In the genomic region with DNA sequence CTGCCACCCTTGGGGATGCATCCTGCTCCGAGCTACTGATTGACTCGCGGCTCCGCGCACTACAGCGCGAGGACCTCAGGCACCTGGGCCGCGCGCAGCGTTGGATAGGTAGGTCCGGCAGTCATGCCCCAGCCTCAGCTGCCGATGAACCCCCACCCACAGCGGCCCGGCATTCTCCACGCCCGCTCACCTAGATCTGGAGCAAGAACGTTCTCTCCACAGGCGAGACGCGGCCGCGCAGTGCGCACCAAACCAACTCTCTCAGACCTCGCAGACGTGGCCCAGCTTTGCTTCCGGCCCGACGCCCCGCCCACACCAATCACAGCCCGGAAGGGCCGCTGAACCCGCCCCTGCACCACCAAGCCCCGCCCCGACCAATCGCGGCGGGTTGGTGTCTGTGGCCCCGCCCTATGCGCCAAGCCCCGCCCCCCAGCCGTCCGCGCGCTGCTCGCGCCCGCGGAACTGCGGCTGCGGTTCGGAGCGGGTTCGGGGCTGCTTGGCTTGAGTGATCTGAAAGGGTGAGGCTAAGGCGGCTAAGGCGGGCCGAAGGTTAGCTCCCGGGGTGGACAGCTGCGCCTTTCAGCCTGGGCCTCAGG, we compare ENCODE assay signal across 8 mouse cellular contexts. TPM values are rescaled to one million over a fixed set of nuclear protein-coding genes. Genes with fewer than 3 reads are reported as not detected.
DNase-seq lines count a peak whose midpoint lies in the region; ATAC-seq and TF ChIP-seq lines count a peak whose summit lies in the region.

A gene (minus strand): TSS at position 303 of the 596 bp plus-strand sequence.
A gene (plus strand): TSS at position 452 of the 596 bp plus-strand sequence.

- no peaks in the 10 kb centered on the region; a peak in 1 of 4 replicates for H3K36me3 ChIP-seq in MEL (ENCODE audit: control insufficient read depth in 1 of 2, insufficient read depth in 2 of 2, low read length in 2 of 2)
- peaks cover 30% of the 10 kb centered on the region for H3K36me3 ChIP-seq in hindbrain, embryonic 10.5 days
- H3K36me3 ChIP-seq in lung, postnatal 0 days (ENCODE audit: insufficient read depth, low read length), result 0 out of 2 replicates have a peak, but pooled peaks cover 6% of the 10 kb centered on the region

- whole genome bisulfite sequencing in cerebellum, adult 2 months, result 1% methylated on average over 59 of the region's 59 CpGs
- under 1% methylated on average over 59 of the region's 59 CpGs for WGBS in hindbrain, embryonic 10.5 days
- WGBS in lung, postnatal 0 days, result under 1% methylated on average over 50 of the region's 59 CpGs

- no peaks in the 10 kb centered on the region for H3K27me3 ChIP-seq in MEL (ENCODE audit: control insufficient read depth in 1 of 2, insufficient read depth in 2 of 2, low read length in 2 of 2)
- no peaks in the 10 kb centered on the region for H3K27me3 ChIP-seq in cerebellum, adult 2 months (ENCODE audit: control insufficient read depth, insufficient read depth, low read length)
- no peaks in the 10 kb centered on the region for H3K27me3 ChIP-seq in hindbrain, embryonic 10.5 days (ENCODE audit: insufficient read depth, poor library complexity, severe bottlenecking)
- no peaks in the 10 kb centered on the region for H3K27me3 ChIP-seq in lung, postnatal 0 days (replicated peaks; ENCODE audit: insufficient read depth, low read length)

- peak; percentile 81 to 90 for TF ChIP-seq POLR2A in MEL (IDR thresholded peaks at IDR 0.05; ENCODE audit: control insufficient read depth in 1 of 2, insufficient read depth in 1 of 2, low read depth in 1 of 2, low read length in 2 of 2, poor library complexity in 1 of 2)
- peak; percentile 90 for TF ChIP-seq POLR2A in cerebellum, adult 2 months (IDR thresholded peaks at IDR 0.05; ENCODE audit: borderline replicate concordance, insufficient read depth, low read length)

- peak within 1 kb of the TSS; percentile 99 for H3K4me2 ChIP-seq in lung, postnatal 0 days (replicated peaks; ENCODE audit: low read depth, low read length)

- no peak for TF ChIP-seq CTCF in MEL (IDR thresholded peaks at IDR 0.05 in 2 of 3, conservative IDR thresholded peaks at IDR 0.05 in 1 of 3; ENCODE audit: control insufficient read depth in 1 of 3, insufficient read depth in 1 of 3, low read depth in 2 of 3, low read length in 3 of 3, poor library complexity in 1 of 3, severe bottlenecking in 1 of 3)
- no peak for TF ChIP-seq CTCF in cerebellum, adult 2 months (IDR thresholded peaks at IDR 0.05; ENCODE audit: borderline replicate concordance, insufficient read depth, low read depth, low read length)
- no peak for TF ChIP-seq CTCF in lung, postnatal 0 days (IDR thresholded peaks at IDR 0.05)

- H3K4me3 ChIP-seq in MEL (ENCODE audit: control insufficient read depth in 1 of 2, insufficient read depth in 1 of 2, low read depth in 2 of 2, low read length in 2 of 2), result peak within 1 kb of the TSS; percentile 96 to 98
- peak within 1 kb of the TSS; percentile 71 for H3K4me3 ChIP-seq in cerebellum, adult 2 months (replicated peaks; ENCODE audit: insufficient read depth, low read depth, low read length)
- peak within 1 kb of the TSS; percentile 81 for H3K4me3 ChIP-seq in hindbrain, embryonic 10.5 days
- H3K4me3 ChIP-seq in lung, postnatal 0 days (ENCODE audit: low read depth, low read length), result peak within 1 kb of the TSS; percentile 72

- no peak for TF ChIP-seq RAD21 in MEL (IDR thresholded peaks at IDR 0.05; ENCODE audit: low read depth, low read length)

- TF ChIP-seq EP300 in MEL (IDR thresholded peaks at IDR 0.05; ENCODE audit: low read depth in 1 of 2, low read length in 2 of 2), result no peak; a peak in 1 of 4 replicates
- no peak for TF ChIP-seq EP300 in lung, postnatal 0 days (IDR thresholded peaks at IDR 0.05)

- no peak within 1 kb of the TSS for H3K27ac ChIP-seq in MEL (ENCODE audit: control insufficient read depth, low read depth, low read length)
- peak within 1 kb of the TSS; percentile 51 for H3K27ac ChIP-seq in cerebellum, adult 2 months (ENCODE audit: insufficient read depth, low read length)
- H3K27ac ChIP-seq in hindbrain, embryonic 10.5 days, result peak within 1 kb of the TSS; percentile 88
- peak within 1 kb of the TSS; percentile 54; the same call in 1 of the 2 replicates for H3K27ac ChIP-seq in lung, postnatal 0 days (ENCODE audit: low read length)

- DNase-seq in MEL (ENCODE audit: low read depth, low spot score), result peak; percentile 94
- peak; percentile 96 for DNase-seq in cerebellum, adult 2 months
- peak; percentile 87 for DNase-seq in forelimb bud, embryonic 11.5 days (ENCODE audit: low read depth, low spot score)
- peak; percentile 96 for DNase-seq in hindbrain, embryonic 10.5 days (ENCODE audit: low spot score)
- DNase-seq in layer of hippocampus, adult 9-11 months, result peak; percentile 96
- DNase-seq in lung, postnatal 0 days (ENCODE audit: low spot score), result peak; percentile 97
- DNase-seq in ovary, postnatal 14 days (ENCODE audit: low spot score), result peak; percentile 93
- DNase-seq in thymus, postnatal 14 days, result peak; percentile 98

- peak; percentile 98 for ATAC-seq in lung, postnatal 0 days

- peaks cover 0 to 6% of the 10 kb centered on the region in 2 experiments; a peak in 2 of 4 replicates for H3K4me1 ChIP-seq in MEL (ENCODE audit: control insufficient read depth in 1 of 2, insufficient read depth in 2 of 2, low read length in 2 of 2)
- no peaks in the 10 kb centered on the region for H3K4me1 ChIP-seq in cerebellum, adult 2 months (ENCODE audit: control insufficient read depth, insufficient read depth, low read length)
- peaks cover 20% of the 10 kb centered on the region for H3K4me1 ChIP-seq in hindbrain, embryonic 10.5 days (replicated peaks)
- peaks cover 5% of the 10 kb centered on the region; the same call in 1 of the 2 replicates for H3K4me1 ChIP-seq in lung, postnatal 0 days (ENCODE audit: insufficient read depth, low read depth, low read length)

- H3K9ac ChIP-seq in MEL (ENCODE audit: control insufficient read depth, low read depth, low read length, poor library complexity, severe bottlenecking), result peak within 1 kb of the TSS; percentile 83
- peak within 1 kb of the TSS; percentile 63 for H3K9ac ChIP-seq in lung, postnatal 0 days (replicated peaks; ENCODE audit: low read depth)

- H3K9me3 ChIP-seq in MEL (replicated peaks; ENCODE audit: insufficient read depth, low read length), result no peaks in the 10 kb centered on the region
- H3K9me3 ChIP-seq in hindbrain, embryonic 10.5 days, result no peaks in the 10 kb centered on the region
- H3K9me3 ChIP-seq in lung, postnatal 0 days (ENCODE audit: low read length), result no peaks in the 10 kb centered on the region

- H3K79me2 ChIP-seq in MEL (ENCODE audit: control insufficient read depth, insufficient read depth, low read length, poor library complexity), result peaks cover 2% of the 10 kb centered on the region; the same call in 1 of the 2 replicates

TF ChIP-seq in MEL, 35 proteins besides CTCF, POLR2A, EP300 and RAD21 (continues in another document):
- no peak for TF ChIP-seq BHLHE40 (IDR thresholded peaks at IDR 0.05; ENCODE audit: borderline replicate concordance, low read depth, low read length)
- no peak for TF ChIP-seq E2F4 (IDR thresholded peaks at IDR 0.05; ENCODE audit: borderline replicate concordance, low read depth, low read length)
- TF ChIP-seq SIN3A (IDR thresholded peaks at IDR 0.05; ENCODE audit: low read length), result 0 out of 2 replicates have a peak, but pooled peaks have one; percentile 59
- peak; percentile 85 for TF ChIP-seq NELFE (IDR thresholded peaks at IDR 0.05; ENCODE audit: low read depth, low read length)
- no peak for TF ChIP-seq JUND (IDR thresholded peaks at IDR 0.05; ENCODE audit: low read depth, low read length)
- TF ChIP-seq MAX (IDR thresholded peaks at IDR 0.05; ENCODE audit: low read length), result 0 out of 2 replicates have a peak, but pooled peaks have one; percentile 25
- peak; percentile 48; the same call in 1 of the 2 replicates for TF ChIP-seq NRF1 (IDR thresholded peaks at IDR 0.05; ENCODE audit: insufficient read depth, low read depth, low read length, poor library complexity, severe bottlenecking)
- TF ChIP-seq ZKSCAN1 (IDR thresholded peaks at IDR 0.05; ENCODE audit: low read depth, low read length), result no peak
- TF ChIP-seq MYB (IDR thresholded peaks at IDR 0.05; ENCODE audit: low read depth, low read length), result no peak
- no peak for TF ChIP-seq ZC3H11A (IDR thresholded peaks at IDR 0.05; ENCODE audit: low read depth, low read length)
- TF ChIP-seq GABPA (IDR thresholded peaks at IDR 0.05; ENCODE audit: low read depth, low read length), result no peak
- TF ChIP-seq TBP (IDR thresholded peaks at IDR 0.05; ENCODE audit: low read depth, low read length), result no peak
- peak; percentile 76; the same call in 1 of the 2 replicates for TF ChIP-seq POLR2AphosphoS2 (IDR thresholded peaks at IDR 0.05; ENCODE audit: low read length)
- TF ChIP-seq MYC (IDR thresholded peaks at IDR 0.05; ENCODE audit: low read depth, low read length), result 0 out of 2 replicates have a peak, but pooled peaks have one; percentile 10
- TF ChIP-seq ZNF384 (IDR thresholded peaks at IDR 0.05; ENCODE audit: low read depth, low read length), result no peak
- peak; percentile 70 for TF ChIP-seq HCFC1 (IDR thresholded peaks at IDR 0.05; ENCODE audit: low read depth, low read length)
- TF ChIP-seq KAT2A (conservative IDR thresholded peaks at IDR 0.05; ENCODE audit: low read depth, low read length), result no peak
- no peak for TF ChIP-seq CHD1 (IDR thresholded peaks at IDR 0.05; ENCODE audit: low read depth, low read length)
- peak; percentile 55; the same call in 1 of the 2 replicates for TF ChIP-seq ZMIZ1 (IDR thresholded peaks at IDR 0.05; ENCODE audit: low read depth, low read length)
- 0 out of 2 replicates have a peak, but pooled peaks have one; percentile 11 for TF ChIP-seq USF1 (IDR thresholded peaks at IDR 0.05; ENCODE audit: low read depth, low read length)
- TF ChIP-seq MXI1 (IDR thresholded peaks at IDR 0.05; ENCODE audit: low read depth, low read length), result peak; percentile 58; the same call in 1 of the 2 replicates

RNA-seq across cellular contexts. Expression of the first gene that starts in this region (rescaled TPM):
- 10.2 and 10.3 TPM in 2 replicates for total RNA-seq in MEL (2012; rRNA removed)
- 10 to 100 TPM in 1 of 2 experiments, not detected in 1; 10.9 TPM for polyA plus RNA-seq in MEL (2012; ENCODE audit: insufficient read depth in 1 of 2, insufficient read length in 2 of 2, low read depth in 1 of 2, low replicate concordance in 2 of 2, missing spikeins in 1 of 2)
- 12.2 and 12.9 TPM in 2 replicates for polyA plus RNA-seq in cerebellum, adult 2 months (2012; rRNA removed)
- 38.9 and 39.1 TPM in 2 replicates for polyA plus RNA-seq in hindbrain, embryonic 10.5 days (2016; fragmentation: Nextera tagmentation; extraction: Ambion mirVana)
- polyA plus RNA-seq in lung, postnatal 0 days (2015; fragmentation: Nextera tagmentation; extraction: Ambion mirVana), result 20.5 and 24.6 TPM in 2 replicates

RNA-seq across cellular contexts. Expression of the second gene that starts in this region (rescaled TPM):
- 0.92 and 1.2 TPM in 2 replicates for total RNA-seq in MEL (2012; rRNA removed)
- polyA plus RNA-seq in MEL (2012; ENCODE audit: insufficient read depth in 1 of 2, insufficient read length in 2 of 2, low read depth in 1 of 2, low replicate concordance in 2 of 2, missing spikeins in 1 of 2), result 1 to 10 TPM in 1 of 2 experiments, not detected in 1; 2.4 TPM
- polyA plus RNA-seq in cerebellum, adult 2 months (2012; rRNA removed), result 31.6 and 33.2 TPM in 2 replicates
- polyA plus RNA-seq in hindbrain, embryonic 10.5 days (2016; fragmentation: Nextera tagmentation; extraction: Ambion mirVana), result 4.6 and 5.7 TPM in 2 replicates
- 6.1 and 6.7 TPM in 2 replicates for polyA plus RNA-seq in lung, postnatal 0 days (2015; fragmentation: Nextera tagmentation; extraction: Ambion mirVana)
